In genomic region chr6:3447404-3447803, GRCm38 (mm10) we compare ENCODE assay signal across 9 mouse cellular contexts. TPM values are rescaled to one million over a fixed set of nuclear protein-coding genes. Genes with fewer than 3 reads are reported as not detected.
DNase-seq lines count a peak whose midpoint lies in the region; ATAC-seq and TF ChIP-seq lines count a peak whose summit lies in the region.
"Had no signal": no experiment of that assay in that cellular context is flagged by ENCODE, and none has a peak within 500 bp of the region (broad histone marks: within the 10 kb centered on the region; RNA-seq: fewer than 3 reads in every experiment).

No protein-coding gene starts in this region.

- POLR2A ChIA-PET in Patski (lab: Charles Lee), result no interaction called here

- no peak overlapping the region for H3K4me2 ChIP-seq in hindbrain, embryonic 15.5 days

- H3K4me1 ChIP-seq in hindbrain, embryonic 15.5 days (replicated peaks), result no peaks in the 10 kb centered on the region

- CTCF ChIA-PET in Patski (lab: Charles Lee), result interaction anchor here (0.6 to 1.8 kb wide), 7 partner anchors 9 to 264 kb away, joined by 3 to 10 read pairs (median 4); partner anchors contain the start of gene Samd9l

- H3K9ac ChIP-seq in hindbrain, embryonic 15.5 days, result no peak overlapping the region

- DNase-seq in Patski (ENCODE audit: low read depth, low spot score), result peak; percentile 15
- DNase-seq in cerebellum, adult 9-11 months, result peak; percentile 39
- DNase-seq in frontal cortex, postnatal 36 days (ENCODE audit: low spot score in 2 of 2), result peak; percentile 51 to 76
- peak; percentile 16 to 30 for DNase-seq in layer of hippocampus, postnatal 36 days
- DNase-seq in lung, postnatal 36 days, result peak; percentile 92
- peak; percentile 39 for DNase-seq in retina, postnatal 7 days (ENCODE audit: low read depth, low spot score)
- DNase-seq in thymus, postnatal 4 days, result peak; percentile 64

- 4% methylated on average over 5 of the region's 5 CpGs for whole genome bisulfite sequencing in hindbrain, embryonic 15.5 days

- H3K9me3 ChIP-seq in hindbrain, embryonic 15.5 days, result no peaks in the 10 kb centered on the region

- in situ Hi-C loops in Patski (cut with MboI; ENCODE audit: low pct_unique_long_range_greater_than_20kb), result loop anchor here (25.0 kb wide), 1 partner anchor 260 kb away; no protein-coding TSS in a partner anchor

- H3K27ac ChIP-seq in hindbrain, embryonic 15.5 days (replicated peaks), result no peak overlapping the region

- peaks cover 1% of the 10 kb centered on the region for H3K27me3 ChIP-seq in Patski
- H3K27me3 ChIP-seq in hindbrain, embryonic 15.5 days, result no peaks in the 10 kb centered on the region

- H3K36me3 ChIP-seq in hindbrain, embryonic 15.5 days, result no peaks in the 10 kb centered on the region

- peak; percentile 57 for ATAC-seq in Patski
- ATAC-seq in hindbrain, embryonic 15.5 days (ENCODE audit: low FRiP score, low read depth), result peak; percentile 66; the same call in 1 of the 2 replicates

- H3K4me3 ChIP-seq in hindbrain, embryonic 15.5 days, result no peak overlapping the region
- H3K4me3 ChIP-seq: myocyte had no signal

- peak; percentile 97 for TF ChIP-seq CTCF in Patski (IDR thresholded peaks at IDR 0.05)

RNA-seq across cellular contexts. Expression of gene Samd9l, which starts 48.0 kb away (rescaled TPM):
- polyA plus RNA-seq in Patski (2021), result 18.7 TPM
- 1.4 and 1.5 TPM in 2 replicates for polyA plus RNA-seq in hindbrain, embryonic 15.5 days (2015; fragmentation: Nextera tagmentation; extraction: Ambion mirVana)
- total RNA-seq in layer of hippocampus, postnatal 36 days (2021), result 1 to 10 TPM; 1.9 to 2.0 TPM

RNA-seq across cellular contexts. Expression of gene Hepacam2, which starts 50.7 kb away (rescaled TPM):
- polyA plus RNA-seq in Patski (2021), result 0.23 TPM
- polyA plus RNA-seq in hindbrain, embryonic 15.5 days (2015; fragmentation: Nextera tagmentation; extraction: Ambion mirVana), result 0.97 and 1.5 TPM in 2 replicates
- under 1 TPM; 0.32 to 0.63 TPM for total RNA-seq in layer of hippocampus, postnatal 36 days (2021)
- polyA plus RNA-seq: myocyte had no signal

RNA-seq across cellular contexts. Expression of gene Vps50, which starts 50.8 kb away (rescaled TPM):
- 28.6 TPM for polyA plus RNA-seq in Patski (2021)
- 49.5 and 52.4 TPM in 2 replicates for polyA plus RNA-seq in hindbrain, embryonic 15.5 days (2015; fragmentation: Nextera tagmentation; extraction: Ambion mirVana)
- total RNA-seq in layer of hippocampus, postnatal 36 days (2021), result 10 to 100 TPM; 51.9 to 53.0 TPM

Comparison
In these comparisons a context has a peak if more than half of its experiments do, and no peak if none do; other contexts are left out.
1. DNase-seq: peak in every context shown above with its lines; median percentile 92 in lung, postnatal 36 days; 64 in thymus, postnatal 4 days; 64 in frontal cortex, postnatal 36 days; 39 in cerebellum, adult 9-11 months; 39 in retina, postnatal 7 days; 23 in layer of hippocampus, postnatal 36 days; 15 in Patski.